ENCODE assay signal across 8 mouse cellular contexts in the genomic region with DNA sequence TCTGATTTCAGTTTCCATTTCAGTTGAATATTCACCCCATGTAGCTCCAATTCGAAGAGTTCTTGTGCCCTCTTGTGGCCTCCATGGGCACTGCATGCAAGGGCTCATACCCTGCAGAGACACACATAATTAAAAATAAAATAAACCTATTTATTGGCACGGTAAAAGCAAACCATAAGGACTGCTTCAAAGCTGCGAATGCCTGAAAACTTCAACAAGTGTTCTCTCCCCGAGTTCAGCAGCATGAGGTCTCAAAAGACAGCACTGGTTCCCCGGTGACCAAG. TPM values are rescaled to one million over a fixed set of nuclear protein-coding genes. Genes with fewer than 3 reads are reported as not detected.
DNase-seq lines count a peak whose midpoint lies in the region; ATAC-seq lines count a peak whose summit lies in the region.

No protein-coding gene starts in this region.

- H3K9ac ChIP-seq in heart, embryonic 12.5 days, result no peak overlapping the region
- H3K9ac ChIP-seq in embryonic facial prominence, embryonic 11.5 days (replicated peaks; ENCODE audit: low read length), result no peak overlapping the region

- peaks cover 73% of the 10 kb centered on the region for H3K9me3 ChIP-seq in heart, embryonic 12.5 days (replicated peaks)
- peaks cover 64% of the 10 kb centered on the region for H3K9me3 ChIP-seq in embryonic facial prominence, embryonic 11.5 days (replicated peaks; ENCODE audit: control insufficient read depth, low read length)

- no peak overlapping the region for H3K4me3 ChIP-seq in heart, embryonic 12.5 days
- H3K4me3 ChIP-seq in embryonic facial prominence, embryonic 11.5 days (ENCODE audit: low read depth, low read length), result no peak overlapping the region

- H3K4me2 ChIP-seq in heart, embryonic 12.5 days, result no peak overlapping the region
- H3K4me2 ChIP-seq in embryonic facial prominence, embryonic 11.5 days (ENCODE audit: low read depth, low read length), result no peak overlapping the region

- no peaks in the 10 kb centered on the region for H3K27me3 ChIP-seq in heart, embryonic 12.5 days (replicated peaks)
- H3K27me3 ChIP-seq in embryonic facial prominence, embryonic 11.5 days (ENCODE audit: control insufficient read depth, insufficient read depth, low read length), result no peaks in the 10 kb centered on the region

- no peaks in the 10 kb centered on the region for H3K4me1 ChIP-seq in heart, embryonic 12.5 days (replicated peaks)
- no peaks in the 10 kb centered on the region for H3K4me1 ChIP-seq in embryonic facial prominence, embryonic 11.5 days (ENCODE audit: control insufficient read depth, insufficient read depth, low read length)

- no peak overlapping the region for H3K27ac ChIP-seq in heart, embryonic 12.5 days (ENCODE audit: poor library complexity, severe bottlenecking)
- H3K27ac ChIP-seq in embryonic facial prominence, embryonic 11.5 days (replicated peaks; ENCODE audit: low read depth, low read length), result no peak overlapping the region

- no peaks in the 10 kb centered on the region for H3K36me3 ChIP-seq in heart, embryonic 12.5 days
- no peaks in the 10 kb centered on the region for H3K36me3 ChIP-seq in embryonic facial prominence, embryonic 11.5 days (replicated peaks; ENCODE audit: control insufficient read depth, insufficient read depth, low read depth, low read length)

- intact Hi-C loops in heart, postnatal 36 days (cut with DNase I), result loop anchor here (10.0 kb wide), 1 partner anchor 283 kb away; the partner anchor contains the start of gene Usp40
- intact Hi-C loops in left cerebral cortex, postnatal 25 days (cut with DNase I), result no loop called here

- no peak for ATAC-seq in heart, embryonic 12.5 days (ENCODE audit: insufficient number of reproducible peaks, low FRiP score)
- no peak for ATAC-seq in embryonic facial prominence, embryonic 11.5 days (replicated peaks; ENCODE audit: insufficient number of reproducible peaks, low FRiP score, low TSS enrichment, low read depth)

- DNase-seq in heart, postnatal 36 days, result peak; percentile 52 to 73
- peak; percentile 88 for DNase-seq in 416B (ENCODE audit: low read depth)
- DNase-seq in Muller cell, postnatal 12 days (ENCODE audit: inconsistent ontology term), result peak; percentile 71
- peak; percentile 76 for DNase-seq in embryonic facial prominence, embryonic 11.5 days (ENCODE audit: low spot score)
- peak; percentile 79 to 84 for DNase-seq in kidney, postnatal 25 days
- DNase-seq in retina, adult 2 months (ENCODE audit: low read depth, low spot score), result peak; percentile 49
- DNase-seq in left cerebral cortex, postnatal 25 days (ENCODE audit: low spot score in 2 of 2), result no peak

- WGBS in heart, embryonic 12.5 days, result 28% methylated on average over 5 of the region's 5 CpGs
- 36% methylated on average over 5 of the region's 5 CpGs for WGBS in embryonic facial prominence, embryonic 11.5 days

RNA-seq across cellular contexts. Expression of gene Trpm8, which starts 10.2 kb away (rescaled TPM):
- total RNA-seq in heart, postnatal 36 days (2021), result not detected
- polyA plus RNA-seq in heart, embryonic 12.5 days (2016; fragmentation: Nextera tagmentation; extraction: Ambion mirVana), result 0.05 TPM in 1 of 2 replicates, not detected in the other
- not detected in 2 replicates for polyA plus RNA-seq in embryonic facial prominence, embryonic 11.5 days (2014; fragmentation: Nextera tagmentation; extraction: Ambion mirVana)
- under 1 TPM; 0.11 to 0.21 TPM for total RNA-seq in left cerebral cortex, postnatal 25 days (2021)

RNA-seq across cellular contexts. Expression of gene Hjurp, which starts 10.2 kb away (rescaled TPM):
- total RNA-seq in heart, postnatal 36 days (2021), result 10 to 100 TPM; 12.2 to 13.3 TPM
- polyA plus RNA-seq in heart, embryonic 12.5 days (2016; fragmentation: Nextera tagmentation; extraction: Ambion mirVana), result 141 TPM in 2 replicates
- 139 and 152 TPM in 2 replicates for polyA plus RNA-seq in embryonic facial prominence, embryonic 11.5 days (2014; fragmentation: Nextera tagmentation; extraction: Ambion mirVana)
- total RNA-seq in left cerebral cortex, postnatal 25 days (2021), result 10 to 100 TPM; 32.8 to 37.1 TPM

Comparison
In these comparisons a context has a peak if more than half of its experiments do, and no peak if none do; other contexts are left out.
1. DNase-seq: peak in heart, postnatal 36 days (2 of 2), 416B (single experiment), Muller cell, postnatal 12 days (single experiment), embryonic facial prominence, embryonic 11.5 days (single experiment), kidney, postnatal 25 days (2 of 2) and retina, adult 2 months (single experiment); none in left cerebral cortex, postnatal 25 days (0 of 2).